Mouse (Mus musculus) megakaryocyte, embryonic 14.5 days (primary cell): ENCODE results near the gene Arhgef6.

Experiments
- FLI1 ChIP-seq: IDR thresholded peaks from 2 replicates; pipeline ENCODE4 v1.6.1; 2012; ENCODE audit warnings: low read length, inconsistent platforms, mixed read lengths
- GATA1 ChIP-seq: IDR thresholded peaks from 3 replicates; pipeline ENCODE4 v1.6.1; 2012; ENCODE audit warnings: mixed read lengths, low read length, inconsistent platforms, borderline replicate concordance

DNA sequence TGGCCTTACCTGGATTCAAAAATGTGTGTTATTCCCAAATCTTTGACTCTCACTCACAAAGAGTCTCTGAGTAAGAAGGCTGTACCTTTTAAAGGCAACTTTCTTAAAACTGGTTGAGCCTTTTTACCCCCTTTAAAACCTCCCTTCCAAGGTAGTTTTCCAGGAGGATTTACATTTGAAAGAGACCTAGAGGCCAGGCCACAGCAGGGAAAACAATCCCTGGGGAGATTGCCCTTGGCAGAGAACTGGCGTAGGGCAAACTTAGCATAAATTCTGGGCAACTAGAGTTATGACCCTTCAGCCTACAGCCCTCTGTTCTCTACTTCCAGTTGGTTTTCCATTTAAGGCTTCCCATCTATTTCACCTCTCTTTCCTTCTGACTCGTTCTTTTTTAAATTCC lies 140.5 kb downstream of the Arhgef6 start:
- TF ChIP-seq GATA1, result no peak
- no peak for TF ChIP-seq FLI1
